Mouse (Mus musculus): ENCODE measurements around the gene 2510039O18Rik. TPM values are rescaled to one million over a fixed set of nuclear protein-coding genes. Genes with fewer than 3 reads are reported as not detected.

The 2510039O18Rik gene
- polyA plus RNA-seq, 1 experiment from 2014 or later, result 26.7 TPM

GRCm38 (mm10) chr4:147918459-147919121 lies 22.1 kb upstream of the 2510039O18Rik start:
- Histone ChIP-seq H3K9ac (no peak overlapping the region), H3K36me3 (0 out of 2 replicates have a peak, but pooled peaks cover 3% of the 10 kb centered on the region), H3K4me2 (replicated peaks) (no peak overlapping the region), H3K4me3 (no peak overlapping the region), H3K27ac (no peak overlapping the region), H3K9me3 (replicated peaks) (no peaks in the 10 kb centered on the region), H3K27me3 (no peaks in the 10 kb centered on the region), H3K4me1 (0 out of 2 replicates have a peak, but pooled peaks cover 4% of the 10 kb centered on the region)
- WGBS, result 59% methylated on average over 7 of the region's 7 CpGs
- no peak for ATAC-seq (ENCODE audit: low FRiP score)

- H3K4me2 ChIP-seq (replicated peaks), result no peak overlapping the region
- ATAC-seq (ENCODE audit: low FRiP score), result 0 out of 2 replicates have a peak, but pooled peaks have one; percentile 13
- no peak overlapping the region for H3K4me3 ChIP-seq
- no peaks in the 10 kb centered on the region for H3K27me3 ChIP-seq
- 31% methylated on average over 10 of the region's 10 CpGs for WGBS
- no peak overlapping the region for H3K27ac ChIP-seq
- no peak overlapping the region for H3K9ac ChIP-seq
- H3K4me1 ChIP-seq, result 0 out of 2 replicates have a peak, but pooled peaks cover 4% of the 10 kb centered on the region
- 0 out of 2 replicates have a peak, but pooled peaks cover 8% of the 10 kb centered on the region for H3K36me3 ChIP-seq
- H3K9me3 ChIP-seq (replicated peaks), result no peaks in the 10 kb centered on the region
Measured at GRCm38 (mm10) chr4:147920973-147921372, 19.7 kb upstream of the 2510039O18Rik start.

- H3K9me3 ChIP-seq (replicated peaks), result no peaks in the 10 kb centered on the region
- ATAC-seq (ENCODE audit: low FRiP score), result no peak
Measured at GRCm38 (mm10) chr4:147922341-147922740, 18.4 kb upstream of the 2510039O18Rik start.

GRCm38 (mm10) chr4:147927705-147928104 lies 13.0 kb upstream of the 2510039O18Rik start:
- WGBS, result 43% methylated on average over 8 of the region's 8 CpGs
- no peak overlapping the region for H3K27ac ChIP-seq

More at GRCm38 (mm10) chr4:147922341-147922740, 18.4 kb upstream of the 2510039O18Rik start:
- Histone ChIP-seq H3K27ac (no peak overlapping the region), H3K9ac (no peak overlapping the region), H3K4me3 (no peak overlapping the region), H3K4me1 (0 out of 2 replicates have a peak, but pooled peaks cover 4% of the 10 kb centered on the region), H3K4me2 (replicated peaks) (no peak overlapping the region), H3K36me3 (0 out of 2 replicates have a peak, but pooled peaks cover 8% of the 10 kb centered on the region), H3K27me3 (no peaks in the 10 kb centered on the region)
- whole genome bisulfite sequencing, result 84% methylated on average over 11 of the region's 11 CpGs

GRCm38 (mm10) chr4:147928136-147928535 lies 12.6 kb upstream of the 2510039O18Rik start:
- no peak for ATAC-seq (ENCODE audit: low FRiP score)
- H3K4me2 ChIP-seq (replicated peaks), result no peak overlapping the region
- H3K4me3 ChIP-seq, result no peak overlapping the region
- 0 out of 2 replicates have a peak, but pooled peaks cover 5% of the 10 kb centered on the region for H3K36me3 ChIP-seq
- 13% methylated on average over 9 of the region's 9 CpGs for WGBS
- H3K9ac ChIP-seq, result 0 out of 2 replicates have a peak overlapping the region, but pooled peaks have one; percentile 25
- no peaks in the 10 kb centered on the region for H3K27me3 ChIP-seq
- no peaks in the 10 kb centered on the region for H3K9me3 ChIP-seq (replicated peaks)
- H3K27ac ChIP-seq, result no peak overlapping the region
- peaks cover under 1% of the 10 kb centered on the region; the same call in 1 of the 2 replicates for H3K4me1 ChIP-seq

More at GRCm38 (mm10) chr4:147927705-147928104, 13.0 kb upstream of the 2510039O18Rik start:
- 0 out of 2 replicates have a peak, but pooled peaks cover 5% of the 10 kb centered on the region for H3K36me3 ChIP-seq
- H3K9ac ChIP-seq, result no peak overlapping the region
- no peak overlapping the region for H3K4me3 ChIP-seq
- ATAC-seq (ENCODE audit: low FRiP score), result no peak
- H3K4me2 ChIP-seq (replicated peaks), result no peak overlapping the region
- H3K9me3 ChIP-seq (replicated peaks), result no peaks in the 10 kb centered on the region
- no peaks in the 10 kb centered on the region for H3K4me1 ChIP-seq
- H3K27me3 ChIP-seq, result no peaks in the 10 kb centered on the region

- Histone ChIP-seq H3K9ac (0 out of 2 replicates have a peak overlapping the region, but pooled peaks have one; percentile 25), H3K4me1 (peaks cover 5% of the 10 kb centered on the region; the same call in 1 of the 2 replicates), H3K9me3 (replicated peaks) (no peaks in the 10 kb centered on the region), H3K36me3 (0 out of 2 replicates have a peak, but pooled peaks cover 5% of the 10 kb centered on the region), H3K4me3 (no peak overlapping the region), H3K4me2 (replicated peaks) (no peak overlapping the region), H3K27me3 (no peaks in the 10 kb centered on the region), H3K27ac (no peak overlapping the region)
- 63% methylated on average over 7 of the region's 7 CpGs for WGBS
- no peak for ATAC-seq (ENCODE audit: low FRiP score)
Measured at GRCm38 (mm10) chr4:147928540-147928939, 12.2 kb upstream of the 2510039O18Rik start.

- no peak overlapping the region for H3K9ac ChIP-seq
- no peaks in the 10 kb centered on the region for H3K27me3 ChIP-seq
- no peaks in the 10 kb centered on the region for H3K9me3 ChIP-seq (replicated peaks)
- H3K27ac ChIP-seq, result no peak overlapping the region
- H3K4me3 ChIP-seq, result no peak overlapping the region
- H3K4me1 ChIP-seq, result peaks cover 6% of the 10 kb centered on the region; the same call in 1 of the 2 replicates
- no peaks in the 10 kb centered on the region for H3K36me3 ChIP-seq
- ATAC-seq (ENCODE audit: low FRiP score), result no peak
- H3K4me2 ChIP-seq (replicated peaks), result no peak overlapping the region
- WGBS, result 94% methylated on average over 14 of the region's 14 CpGs
Measured at GRCm38 (mm10) chr4:147930946-147931345, 9.7 kb upstream of the 2510039O18Rik start.

- no peak overlapping the region for H3K4me3 ChIP-seq
- H3K27me3 ChIP-seq, result no peaks in the 10 kb centered on the region
- 36% methylated on average over 3 of the region's 3 CpGs for WGBS
- H3K9ac ChIP-seq, result no peak overlapping the region
- H3K4me2 ChIP-seq (replicated peaks), result no peak overlapping the region
- no peaks in the 10 kb centered on the region for H3K36me3 ChIP-seq
- no peak for ATAC-seq (ENCODE audit: low FRiP score)
- H3K27ac ChIP-seq, result no peak overlapping the region
- no peaks in the 10 kb centered on the region for H3K9me3 ChIP-seq (replicated peaks)
- H3K4me1 ChIP-seq, result peaks cover 11% of the 10 kb centered on the region
Measured at GRCm38 (mm10) chr4:147934134-147934533, 6.6 kb upstream of the 2510039O18Rik start.

- H3K36me3 ChIP-seq, result no peaks in the 10 kb centered on the region
Measured at GRCm38 (mm10) chr4:147934611-147935010, 6.1 kb upstream of the 2510039O18Rik start.

GRCm38 (mm10) chr4:147935904-147936303 lies 4.8 kb upstream of the 2510039O18Rik start:
- H3K36me3 ChIP-seq, result no peaks in the 10 kb centered on the region
- H3K27me3 ChIP-seq, result no peaks in the 10 kb centered on the region
- H3K9me3 ChIP-seq (replicated peaks), result no peaks in the 10 kb centered on the region
- 19% methylated on average over 9 of the region's 9 CpGs for WGBS
- H3K9ac ChIP-seq, result peak overlapping the region; percentile 77; the same call in 1 of the 2 replicates
- H3K4me2 ChIP-seq (replicated peaks), result peak overlapping the region; percentile 81
- peak overlapping the region; percentile 62 for H3K4me3 ChIP-seq
- no peak for ATAC-seq (ENCODE audit: low FRiP score)
- peaks cover 11% of the 10 kb centered on the region for H3K4me1 ChIP-seq
- H3K27ac ChIP-seq, result no peak overlapping the region

More at GRCm38 (mm10) chr4:147934611-147935010, 6.1 kb upstream of the 2510039O18Rik start:
- Histone ChIP-seq H3K4me1 (peaks cover 11% of the 10 kb centered on the region), H3K27me3 (no peaks in the 10 kb centered on the region), H3K4me2 (replicated peaks) (no peak overlapping the region), H3K9me3 (replicated peaks) (no peaks in the 10 kb centered on the region), H3K9ac (no peak overlapping the region), H3K4me3 (no peak overlapping the region), H3K27ac (no peak overlapping the region)
- 80% methylated on average over 4 of the region's 4 CpGs for WGBS
- no peak for ATAC-seq (ENCODE audit: low FRiP score)

- no peaks in the 10 kb centered on the region for H3K9me3 ChIP-seq (replicated peaks)
- no peaks in the 10 kb centered on the region for H3K36me3 ChIP-seq
- peaks cover 13% of the 10 kb centered on the region for H3K4me1 ChIP-seq
- ATAC-seq (ENCODE audit: low FRiP score), result peak; percentile 40
- peak within 1 kb of the TSS; percentile 81 for H3K4me2 ChIP-seq (replicated peaks)
- H3K9ac ChIP-seq, result peak within 1 kb of the TSS; percentile 77
- under 1% methylated on average over 47 of the region's 51 CpGs for WGBS
- H3K27me3 ChIP-seq, result no peaks in the 10 kb centered on the region
- peak within 1 kb of the TSS; percentile 62 for H3K4me3 ChIP-seq
- peak within 1 kb of the TSS; percentile 68; the same call in 1 of the 2 replicates for H3K27ac ChIP-seq
Measured at GRCm38 (mm10) chr4:147936331-147936954, 4.3 kb upstream of the 2510039O18Rik start, which contains the start of gene Plod1. TSS of gene Plod1 (minus strand) at chr4:147936767.

- no peaks in the 10 kb centered on the region for H3K36me3 ChIP-seq
- H3K27me3 ChIP-seq, result no peaks in the 10 kb centered on the region
- H3K4me3 ChIP-seq, result peak overlapping the region; percentile 62
- peak overlapping the region; percentile 81 for H3K4me2 ChIP-seq (replicated peaks)
- no peak overlapping the region for H3K27ac ChIP-seq
- 41% methylated on average over 3 of the region's 3 CpGs for WGBS
- H3K9me3 ChIP-seq (replicated peaks), result no peaks in the 10 kb centered on the region
- no peak for ATAC-seq (ENCODE audit: low FRiP score)
- H3K9ac ChIP-seq, result peak overlapping the region; percentile 77
- peaks cover 19% of the 10 kb centered on the region for H3K4me1 ChIP-seq
Measured at GRCm38 (mm10) chr4:147937021-147937420, 3.7 kb upstream of the 2510039O18Rik start.
